Mouse (Mus musculus): ENCODE results near the gene B3gntl1. TPM values are rescaled to one million over a fixed set of nuclear protein-coding genes. Genes with fewer than 3 reads are reported as not detected.

The B3gntl1 gene
- polyA plus RNA-seq, 1 experiment from 2014 or later = 1.5 TPM

GRCm38 (mm10) chr11:121712987-121713386, 40.0 kb upstream of the B3gntl1 start:
- no peak for ATAC-seq
- no peak overlapping the region for H3K27ac ChIP-seq (ENCODE audit: low read depth)

GRCm38 (mm10) chr11:121710245-121710644, 37.3 kb upstream of the B3gntl1 start:
- no peak for ATAC-seq
- Histone ChIP-seq H3K9me3 (ENCODE audit: low read length) (no peaks in the 10 kb centered on the region), H3K4me1 (ENCODE audit: insufficient read depth) (peaks cover 4% of the 10 kb centered on the region), H3K4me2 (ENCODE audit: low read depth, low read length) (no peak overlapping the region), H3K27me3 (ENCODE audit: insufficient read depth, low read length) (no peaks in the 10 kb centered on the region), H3K27ac (ENCODE audit: low read depth) (no peak overlapping the region), H3K36me3 (replicated peaks; ENCODE audit: insufficient read depth, low read length) (no peaks in the 10 kb centered on the region), H3K9ac (replicated peaks) (no peak overlapping the region), H3K4me3 (ENCODE audit: low read depth, low read length) (no peak overlapping the region)
- 85% methylated on average over 5 of the region's 5 CpGs for WGBS (ENCODE audit: insufficient replicate concordance)
- no peak for TF ChIP-seq EP300 (IDR thresholded peaks at IDR 0.05; ENCODE audit: low read depth)
- no peak for TF ChIP-seq CTCF (IDR thresholded peaks at IDR 0.05; ENCODE audit: low read depth)
- no peak for DNase-seq

More at GRCm38 (mm10) chr11:121712987-121713386, 40.0 kb upstream of the B3gntl1 start:
- H3K9me3 ChIP-seq (ENCODE audit: low read length) = no peaks in the 10 kb centered on the region
- H3K4me2 ChIP-seq (ENCODE audit: low read depth, low read length) = no peak overlapping the region
- no peak overlapping the region for H3K9ac ChIP-seq (replicated peaks)
- H3K4me3 ChIP-seq (ENCODE audit: low read depth, low read length) = no peak overlapping the region
- 79% methylated on average over 6 of the region's 6 CpGs for WGBS (ENCODE audit: insufficient replicate concordance)
- H3K27me3 ChIP-seq (ENCODE audit: insufficient read depth, low read length) = no peaks in the 10 kb centered on the region
- no peaks in the 10 kb centered on the region for H3K4me1 ChIP-seq (ENCODE audit: insufficient read depth)
- no peak for DNase-seq
- TF ChIP-seq CTCF (IDR thresholded peaks at IDR 0.05; ENCODE audit: low read depth) = no peak
- TF ChIP-seq EP300 (IDR thresholded peaks at IDR 0.05; ENCODE audit: low read depth) = no peak
- peaks cover 2% of the 10 kb centered on the region; the same call in 1 of the 2 replicates for H3K36me3 ChIP-seq (replicated peaks; ENCODE audit: insufficient read depth, low read length)

GRCm38 (mm10) chr11:121709278-121709677, 36.3 kb upstream of the B3gntl1 start:
- DNase-seq (no peak), ATAC-seq (no peak)
- Histone ChIP-seq H3K9ac (replicated peaks) (no peak overlapping the region), H3K4me3 (ENCODE audit: low read depth, low read length) (no peak overlapping the region), H3K4me1 (ENCODE audit: insufficient read depth) (peaks cover 9% of the 10 kb centered on the region), H3K27ac (ENCODE audit: low read depth) (no peak overlapping the region), H3K9me3 (ENCODE audit: low read length) (no peaks in the 10 kb centered on the region), H3K36me3 (replicated peaks; ENCODE audit: insufficient read depth, low read length) (no peaks in the 10 kb centered on the region), H3K27me3 (ENCODE audit: insufficient read depth, low read length) (no peaks in the 10 kb centered on the region), H3K4me2 (ENCODE audit: low read depth, low read length) (no peak overlapping the region)
- no peak for TF ChIP-seq CTCF (IDR thresholded peaks at IDR 0.05; ENCODE audit: low read depth)
- TF ChIP-seq EP300 (IDR thresholded peaks at IDR 0.05; ENCODE audit: low read depth) = no peak
- WGBS (ENCODE audit: insufficient replicate concordance) = 56% methylated on average over 4 of the region's 4 CpGs

GRCm38 (mm10) chr11:121706521-121707005, 33.6 kb upstream of the B3gntl1 start:
- DNase-seq (no peak), ATAC-seq (no peak)
- TF ChIP-seq CTCF (IDR thresholded peaks at IDR 0.05; ENCODE audit: low read depth) (no peak), EP300 (IDR thresholded peaks at IDR 0.05; ENCODE audit: low read depth) (no peak)
- Histone ChIP-seq H3K27me3 (ENCODE audit: insufficient read depth, low read length) (peaks cover 16% of the 10 kb centered on the region; the same call in 1 of the 2 replicates), H3K27ac (ENCODE audit: low read depth) (no peak overlapping the region), H3K9me3 (ENCODE audit: low read length) (no peaks in the 10 kb centered on the region), H3K36me3 (replicated peaks; ENCODE audit: insufficient read depth, low read length) (no peaks in the 10 kb centered on the region), H3K9ac (replicated peaks) (no peak overlapping the region), H3K4me2 (ENCODE audit: low read depth, low read length) (no peak overlapping the region), H3K4me1 (ENCODE audit: insufficient read depth) (peaks cover 30% of the 10 kb centered on the region), H3K4me3 (ENCODE audit: low read depth, low read length) (no peak overlapping the region)
- 20% methylated on average over 7 of the region's 7 CpGs for WGBS (ENCODE audit: insufficient replicate concordance)

- DNase-seq = no peak
- Histone ChIP-seq H3K9ac (replicated peaks) (peak overlapping the region; percentile 69; the same call in 1 of the 2 replicates), H3K27ac (ENCODE audit: low read depth) (no peak overlapping the region)
These were observed 30.8 kb upstream of the B3gntl1 start for GRCm38 (mm10) chr11:121703619-121704215.

GRCm38 (mm10) chr11:121702895-121703618, 30.1 kb upstream of the B3gntl1 start:
- Histone ChIP-seq H3K9ac (replicated peaks) (peak overlapping the region; percentile 69), H3K27me3 (ENCODE audit: insufficient read depth, low read length) (peaks cover 16% of the 10 kb centered on the region; the same call in 1 of the 2 replicates), H3K4me2 (ENCODE audit: low read depth, low read length) (peak overlapping the region; percentile 97), H3K27ac (ENCODE audit: low read depth) (peak overlapping the region; percentile 74), H3K36me3 (replicated peaks; ENCODE audit: insufficient read depth, low read length) (no peaks in the 10 kb centered on the region), H3K4me1 (ENCODE audit: insufficient read depth) (peaks cover 34% of the 10 kb centered on the region), H3K4me3 (ENCODE audit: low read depth, low read length) (peak overlapping the region; percentile 70), H3K9me3 (ENCODE audit: low read length) (no peaks in the 10 kb centered on the region)
- ATAC-seq (peak; percentile 6; the same call in 1 of the 2 replicates), DNase-seq (peak; percentile 49)
- TF ChIP-seq EP300 (IDR thresholded peaks at IDR 0.05; ENCODE audit: low read depth) (no peak), CTCF (IDR thresholded peaks at IDR 0.05; ENCODE audit: low read depth) (no peak)
- WGBS (ENCODE audit: insufficient replicate concordance) = under 1% methylated on average over 40 of the region's 40 CpGs

More at GRCm38 (mm10) chr11:121703619-121704215, 30.8 kb upstream of the B3gntl1 start:
- Histone ChIP-seq H3K4me2 (ENCODE audit: low read depth, low read length) (peak overlapping the region; percentile 97), H3K4me3 (ENCODE audit: low read depth, low read length) (peak overlapping the region; percentile 70), H3K9me3 (ENCODE audit: low read length) (no peaks in the 10 kb centered on the region), H3K36me3 (replicated peaks; ENCODE audit: insufficient read depth, low read length) (no peaks in the 10 kb centered on the region), H3K4me1 (ENCODE audit: insufficient read depth) (peaks cover 30% of the 10 kb centered on the region), H3K27me3 (ENCODE audit: insufficient read depth, low read length) (peaks cover 16% of the 10 kb centered on the region; the same call in 1 of the 2 replicates)
- whole genome bisulfite sequencing (ENCODE audit: insufficient replicate concordance) = 19% methylated on average over 16 of the region's 16 CpGs
- TF ChIP-seq EP300 (IDR thresholded peaks at IDR 0.05; ENCODE audit: low read depth) (no peak), CTCF (IDR thresholded peaks at IDR 0.05; ENCODE audit: low read depth) (no peak)
- no peak for ATAC-seq

Measured in liver, postnatal 0 days (tissue).